Mouse (Mus musculus) heart, adult 11 months (tissue): ENCODE measurements at regions not wholly inside any gene's neighbourhood (a gene's known extent, or its start where the extent isn't known, plus 50 kb on each side); places are given as distances from the start of the nearest gene placed in this dataset.
A peak's percentile ranks its signal among the peaks of the same experiment; 100 is the strongest.

Source experiments
- DNase-seq: peaks from one replicate; pipeline ENCODE4 v3.0.0; 2022

DNA sequence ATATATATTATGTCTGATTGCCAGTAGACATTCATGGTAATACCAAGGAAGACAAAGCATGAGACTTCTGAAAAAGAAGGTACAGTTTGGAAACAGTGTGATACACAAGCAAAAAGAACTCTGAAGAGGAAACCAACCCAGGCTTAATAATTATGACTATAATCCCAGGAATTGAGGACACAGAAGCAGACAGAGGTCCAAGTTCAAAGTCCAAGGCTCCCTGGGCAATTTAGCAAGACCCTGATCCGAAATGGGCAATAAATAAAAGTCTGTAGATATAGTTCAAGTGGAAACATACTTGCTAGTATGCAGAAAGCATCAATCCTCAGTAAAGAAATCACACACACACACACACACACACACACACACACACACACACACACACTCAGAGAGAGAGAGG lies 2618.7 kb upstream of the Gm7489 start:
- no peak for DNase-seq

DNA sequence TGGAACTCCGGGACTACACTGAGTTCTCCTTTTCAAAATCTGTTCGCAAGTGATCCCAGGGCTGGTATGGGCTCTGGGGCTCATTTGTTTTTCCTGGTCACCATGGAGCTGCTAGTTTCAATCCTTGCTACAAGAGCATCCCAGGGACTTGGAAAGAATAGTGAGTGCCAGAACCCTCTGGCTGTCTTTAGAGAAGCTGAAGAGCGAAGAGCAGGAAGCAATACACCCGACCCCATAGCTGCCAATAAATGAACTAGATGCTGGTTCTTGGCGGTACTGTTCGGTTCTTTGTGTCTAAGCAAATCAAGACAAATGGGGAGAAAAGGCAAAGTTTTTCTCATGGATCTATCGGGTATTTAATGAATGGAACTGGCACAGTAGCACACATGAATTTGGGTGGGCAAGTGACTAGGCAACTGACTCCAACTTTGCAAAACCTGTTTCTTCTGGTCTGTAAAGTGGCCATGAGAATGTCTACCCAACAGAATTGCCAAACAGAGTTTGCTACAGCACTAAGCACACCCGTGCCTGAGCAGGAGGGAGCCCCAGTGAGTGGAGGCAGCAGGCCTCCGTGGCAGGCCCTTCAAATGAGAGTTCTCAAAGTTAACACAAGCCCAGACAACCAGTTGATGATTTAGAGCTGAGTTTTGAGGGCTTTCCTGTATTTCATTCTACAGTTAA lies 2612.9 kb upstream of the Gm7489 start:
- peak; percentile 92 for DNase-seq

GRCm38 (mm10) chr15:51285334-51285733 lies 2599.4 kb upstream of the Gm7489 start:
- peak; percentile 15 for DNase-seq

GRCm38 (mm10) chr15:51286352-51286751 lies 2598.4 kb upstream of the Gm7489 start:
- DNase-seq, result no peak

GRCm38 (mm10) chr15:51288911-51289432 lies 2595.7 kb upstream of the Gm7489 start:
- peak; percentile 49 for DNase-seq

GRCm38 (mm10) chr15:51289916-51290315 lies 2594.8 kb upstream of the Gm7489 start:
- peak; percentile 91 for DNase-seq

DNA sequence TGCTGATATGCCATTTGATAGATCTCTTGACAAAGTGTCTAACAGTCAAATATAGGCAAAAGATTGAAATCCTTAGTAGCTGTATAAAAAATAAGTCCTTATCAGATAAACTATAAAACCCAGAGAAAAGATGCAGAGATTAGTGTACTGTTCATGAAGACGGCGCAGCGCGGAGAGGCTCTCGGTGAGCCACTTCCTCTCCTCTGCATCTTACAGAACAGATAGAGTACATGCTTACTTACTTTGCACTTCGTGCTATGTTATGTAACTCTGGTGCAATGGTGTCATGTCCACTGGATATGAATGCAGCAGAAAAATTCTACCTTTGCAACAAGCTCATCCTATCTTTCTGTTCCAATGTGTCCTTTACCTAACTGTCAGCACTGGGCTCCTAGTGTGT lies 2593.5 kb upstream of the Gm7489 start:
- peak; percentile 60 for DNase-seq

DNA sequence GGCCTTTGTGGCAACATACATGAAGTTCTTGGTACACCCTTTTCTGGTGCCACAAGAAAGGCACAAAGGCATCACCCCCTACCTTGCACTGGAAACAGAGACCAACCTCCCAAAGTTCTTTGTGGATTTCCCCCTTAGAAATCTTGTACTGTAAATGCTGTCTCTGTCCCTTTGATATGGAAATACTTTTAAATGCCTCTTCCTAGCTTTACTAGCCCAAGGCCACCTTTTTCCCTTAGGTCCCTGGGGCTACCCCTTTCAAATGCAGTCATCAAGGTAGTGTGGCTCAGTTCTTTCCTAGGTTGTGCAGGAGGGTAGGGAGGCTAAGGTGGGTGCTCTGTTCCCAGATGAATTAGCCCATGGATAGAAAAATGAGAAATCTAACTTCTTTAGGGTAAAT lies 2587.9 kb upstream of the Gm7489 start:
- DNase-seq, result no peak

DNA sequence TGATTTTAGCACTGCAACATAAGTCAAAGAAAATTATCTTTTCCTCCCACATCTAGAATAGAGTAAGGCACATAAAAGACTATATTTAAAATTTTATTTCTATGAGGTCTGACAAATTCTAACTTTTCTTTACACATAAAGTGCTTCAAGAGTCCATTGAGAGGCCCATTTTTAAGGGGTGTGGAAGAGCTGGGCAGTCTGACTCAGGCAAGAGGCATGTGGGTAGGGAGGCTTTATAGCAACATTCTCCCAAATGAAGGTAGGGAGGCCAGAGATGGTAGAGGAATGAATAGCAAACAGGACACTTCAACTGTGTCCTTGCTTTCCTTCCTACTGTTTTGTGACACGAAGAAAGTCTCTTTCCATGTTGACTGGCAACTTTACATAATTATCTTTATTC lies 2566.6 kb upstream of the Gm7489 start:
- DNase-seq, result no peak

- DNase-seq, result peak; percentile 92
Measured at GRCm38 (mm10) chr15:51318760-51319159, 2565.9 kb upstream of the Gm7489 start.

DNA sequence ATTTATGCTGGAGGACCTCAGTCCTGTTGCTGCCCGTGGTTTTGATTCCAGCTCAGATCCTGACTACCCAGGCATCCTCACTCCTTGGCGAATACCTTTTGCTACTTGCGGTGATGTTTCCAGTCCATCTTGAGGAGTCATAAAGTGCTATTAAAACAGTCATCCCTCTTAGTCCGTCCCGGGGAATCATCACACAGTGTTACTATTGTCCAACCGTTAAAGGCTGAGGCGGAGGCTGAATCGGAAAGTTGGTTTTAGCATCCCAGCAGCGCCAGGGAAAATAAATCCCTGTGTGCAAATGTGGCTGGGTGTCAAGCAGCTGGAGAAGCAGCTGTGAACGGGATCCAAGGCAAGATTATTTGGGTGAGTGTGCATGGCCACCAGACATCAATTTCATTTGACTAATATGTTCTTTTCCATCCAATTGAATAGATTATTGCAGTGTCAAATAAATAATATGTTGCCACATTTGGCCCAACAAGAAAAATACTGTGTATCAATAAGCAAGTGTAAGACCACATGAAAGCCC lies 2564.3 kb upstream of the Gm7489 start:
- DNase-seq, result peak; percentile 90

DNA sequence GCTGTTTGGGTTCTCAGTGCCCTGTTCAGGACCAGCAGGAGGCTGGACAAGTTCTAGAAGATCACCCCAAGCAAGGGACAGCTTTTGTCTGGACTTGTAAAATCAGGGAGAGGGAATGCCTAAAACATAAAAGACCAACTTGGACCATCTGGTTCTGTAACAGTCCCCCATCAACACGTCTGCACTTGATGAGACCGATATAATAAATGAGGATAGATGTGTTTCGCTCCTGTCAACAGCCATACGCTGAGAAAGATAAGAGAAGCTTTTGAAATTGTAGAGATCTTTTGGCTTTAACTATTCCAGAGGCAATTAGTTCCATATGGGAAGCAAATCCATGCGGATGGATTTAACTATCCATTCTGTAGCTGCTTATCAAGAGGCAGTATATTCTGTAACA lies 2561.4 kb upstream of the Gm7489 start:
- DNase-seq, result no peak

DNA sequence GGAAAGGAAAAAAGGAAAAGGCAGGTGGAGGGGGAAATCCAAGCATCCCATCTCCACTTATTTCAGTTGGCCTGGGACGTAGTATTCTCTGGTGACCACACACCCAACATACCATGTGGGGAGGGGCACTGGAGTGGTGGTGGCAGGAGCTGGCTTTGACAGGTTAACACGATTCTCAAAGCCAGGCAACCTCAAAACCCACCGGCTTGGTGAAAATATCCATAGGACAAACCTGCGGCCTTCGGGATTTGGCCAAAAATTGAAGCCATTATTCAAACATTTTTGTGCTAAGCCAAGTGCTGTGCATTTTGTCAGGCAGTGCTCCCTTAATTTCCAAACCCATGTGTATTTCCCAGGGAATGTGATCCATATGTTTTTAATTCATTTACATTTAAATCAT lies 2560.5 kb upstream of the Gm7489 start:
- no peak for DNase-seq

DNA sequence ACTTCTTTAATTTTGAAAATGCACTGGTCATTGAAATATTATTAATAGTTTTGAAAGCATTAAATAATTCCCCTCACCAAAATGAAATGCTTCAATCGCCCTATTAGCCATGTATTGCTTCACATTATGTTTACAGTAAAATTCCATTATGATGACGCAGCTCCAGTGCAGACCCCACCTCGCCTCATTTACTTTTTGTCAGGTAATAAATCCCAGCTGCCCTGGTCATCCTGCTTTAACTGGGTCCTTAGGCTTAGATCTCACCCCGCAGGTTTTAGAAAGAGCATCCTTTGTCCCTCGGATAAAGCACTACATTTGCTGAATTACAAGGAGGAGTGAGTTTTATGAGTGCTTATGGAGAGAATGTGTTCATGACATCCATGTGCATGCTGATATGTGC lies 2557.0 kb upstream of the Gm7489 start:
- no peak for DNase-seq

DNA sequence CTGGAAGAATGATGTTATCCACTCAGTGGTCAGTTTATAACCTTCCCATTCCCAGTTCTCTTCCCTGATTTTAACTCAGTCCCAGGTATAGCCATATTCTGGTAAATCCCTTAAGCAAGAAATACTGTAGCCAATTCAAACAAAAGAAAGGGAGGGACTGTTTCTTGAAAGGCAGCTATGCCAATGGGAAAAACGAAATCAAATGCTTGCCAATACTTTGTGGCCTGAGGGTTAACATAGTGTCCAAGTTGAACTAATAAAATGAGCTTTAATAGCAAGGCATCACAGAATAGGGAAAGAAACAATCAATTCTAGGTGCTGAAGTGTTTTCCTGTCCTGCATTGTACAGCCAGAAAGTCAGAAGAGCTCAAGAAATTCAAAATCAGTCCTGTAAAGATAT lies 2548.3 kb upstream of the Gm7489 start:
- no peak for DNase-seq

GRCm38 (mm10) chr15:51346301-51346700 lies 2538.4 kb upstream of the Gm7489 start:
- DNase-seq, result no peak

DNA sequence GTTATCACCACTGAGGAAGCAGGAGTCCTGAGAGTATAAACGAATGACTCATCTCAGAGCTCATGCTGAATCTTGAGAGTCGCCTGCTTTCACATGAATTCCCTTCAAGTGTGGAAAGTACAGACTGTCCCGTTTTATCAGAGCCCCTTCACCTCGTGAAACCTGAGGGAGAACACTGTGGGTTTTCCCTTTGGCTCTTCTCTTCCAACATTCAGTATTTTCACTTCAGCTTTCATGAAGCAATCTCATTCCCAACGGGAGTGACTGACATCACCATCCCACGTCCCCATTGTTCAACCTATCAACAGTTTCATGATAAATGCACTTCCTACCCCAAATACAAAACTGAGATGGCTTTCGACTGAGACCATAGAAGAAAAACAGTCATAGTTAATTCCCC lies 2521.3 kb upstream of the Gm7489 start:
- DNase-seq, result peak; percentile 98

GRCm38 (mm10) chr15:51371162-51371561 lies 2513.5 kb upstream of the Gm7489 start:
- DNase-seq, result no peak

DNA sequence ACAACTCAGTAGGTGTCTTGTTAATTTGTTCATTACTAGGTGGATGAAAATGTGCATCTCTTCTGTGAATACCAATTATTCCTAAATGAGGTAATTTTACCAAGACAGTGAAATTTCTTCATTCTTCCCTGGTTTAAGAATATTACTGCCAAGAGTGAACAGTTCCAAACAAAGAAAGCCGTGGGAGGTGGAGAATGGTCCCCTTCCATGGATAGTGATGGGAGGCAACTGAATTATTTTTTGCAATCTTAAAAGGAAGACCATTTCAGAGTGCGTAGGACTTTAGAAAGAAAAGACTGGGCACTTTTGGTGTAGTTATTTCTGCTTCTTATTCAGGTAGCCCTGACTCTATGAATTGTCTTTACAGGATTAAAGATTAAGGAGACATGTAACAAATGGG lies 2494.3 kb upstream of the Gm7489 start:
- DNase-seq, result no peak

DNA sequence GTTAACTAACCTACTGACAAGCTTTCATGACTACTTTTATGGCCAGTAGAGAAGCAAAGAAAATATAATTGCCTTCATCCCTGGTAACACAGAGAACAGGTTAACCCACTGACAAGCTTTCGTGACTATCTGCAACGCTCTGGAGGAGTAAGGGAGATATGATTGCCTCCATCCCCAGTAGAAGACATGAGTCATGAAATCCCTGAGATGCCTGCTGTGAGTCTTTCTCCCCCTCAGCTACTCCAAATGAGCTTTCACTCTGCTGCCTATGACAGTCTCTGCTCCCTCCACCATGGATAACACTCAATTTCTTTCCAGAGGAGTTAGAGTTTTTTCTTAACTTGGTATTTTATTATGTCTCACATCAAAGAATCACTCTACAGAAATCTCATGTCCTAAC lies 2493.4 kb upstream of the Gm7489 start:
- DNase-seq, result no peak

- no peak for DNase-seq
Measured at GRCm38 (mm10) chr15:51392449-51393405, 2492.0 kb upstream of the Gm7489 start.

- DNase-seq, result peak; percentile 85
Measured at GRCm38 (mm10) chr15:51395961-51396360, 2488.7 kb upstream of the Gm7489 start.

GRCm38 (mm10) chr15:51403581-51403980 lies 2481.1 kb upstream of the Gm7489 start:
- DNase-seq, result no peak
